Mouse (Mus musculus) layer of hippocampus, postnatal 25 days (tissue): Measurements from ENCODE around the gene Syce1l. TPM values are rescaled to one million over a fixed set of nuclear protein-coding genes. Genes with fewer than 3 reads are reported as not detected.

Source experiments
- DNase-seq, 2 experiments: peaks; one replicate each; pipeline ENCODE4 v3.0.0; 2022; ENCODE audit warnings: mixed read lengths in 2 of 2, low spot score in 1 of 2; ENCODE audit errors: extremely low spot score in 1 of 2
- total RNA-seq, 2 experiments: library from RNA; stranded (reverse); gene quantifications; 2 replicates each; pipeline ENCODE4 v1.2.3; 2021

The Syce1l gene
- total RNA-seq, 2 experiments from 2014 or later = 0.37 TPM; not detected in 1

DNA sequence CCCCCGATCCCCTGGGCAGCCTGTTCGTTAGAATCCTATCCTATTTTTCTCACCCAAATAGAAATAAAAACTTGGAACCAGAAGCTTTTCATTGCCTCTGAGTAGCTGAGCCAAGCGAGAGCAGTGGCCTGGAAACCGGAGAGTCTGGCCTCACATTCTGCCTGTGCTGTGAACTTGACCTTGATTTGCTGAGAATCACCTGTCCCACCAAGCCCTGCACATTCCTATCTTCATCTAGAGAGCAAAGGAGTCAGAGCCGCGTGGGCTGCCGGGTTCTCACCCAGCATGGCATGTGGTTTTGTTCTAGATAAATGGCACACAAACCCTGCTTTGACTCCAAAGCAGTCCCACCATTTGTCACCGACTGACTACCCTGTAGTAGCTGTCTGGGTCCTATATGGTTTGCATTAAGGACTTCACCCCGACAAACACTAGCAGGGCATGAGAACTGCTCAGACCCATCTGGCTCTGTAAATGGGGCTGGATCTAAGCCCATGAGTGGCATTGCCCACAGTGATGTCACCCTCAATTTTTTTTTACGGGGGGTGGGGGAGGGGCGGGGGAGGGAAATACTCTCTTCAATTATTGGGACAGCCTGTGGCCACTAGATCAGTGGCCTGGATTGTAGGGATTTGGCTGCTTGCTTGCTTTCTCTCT lies 29.7 kb downstream of the Syce1l start:
- no peak for DNase-seq

DNA sequence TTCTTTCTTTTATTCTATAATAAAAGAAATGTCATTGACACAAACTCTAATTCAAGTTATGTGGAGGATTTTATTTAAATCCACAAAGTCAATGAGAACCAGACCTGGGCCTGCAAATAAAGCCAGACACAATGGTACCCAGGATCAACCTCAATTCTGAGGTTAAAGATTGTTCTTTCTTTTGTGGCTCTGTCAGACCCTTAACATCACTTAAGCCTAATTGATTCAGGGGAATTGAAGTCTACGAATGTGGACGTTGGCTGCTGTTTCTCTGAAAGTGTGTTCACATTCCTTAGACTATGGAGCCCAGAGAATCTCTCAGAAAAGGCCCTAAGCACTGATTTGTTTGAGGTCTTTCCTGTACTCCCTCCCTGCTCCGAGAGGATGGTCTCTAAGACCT lies 30.3 kb downstream of the Syce1l start:
- no peak for DNase-seq

DNA sequence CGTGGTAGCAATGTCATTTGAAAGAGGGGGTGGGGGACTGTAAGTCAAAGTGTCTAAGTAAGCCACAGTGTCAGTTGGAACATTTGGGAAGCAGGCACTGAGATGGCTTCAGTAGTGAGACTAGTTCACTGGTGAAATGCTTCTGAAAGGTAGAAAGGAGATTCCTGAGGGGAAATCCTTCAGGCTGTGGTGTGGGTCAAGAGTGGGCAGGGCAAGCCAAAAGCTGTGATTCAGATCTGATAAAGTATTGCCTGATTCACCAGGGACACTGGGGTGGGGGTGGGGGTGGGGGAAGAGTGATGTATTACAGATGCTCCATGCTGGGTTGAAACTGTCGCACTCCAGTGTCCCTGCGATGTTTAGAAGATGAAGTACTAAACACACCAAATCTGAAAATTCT lies 31.6 kb downstream of the Syce1l start:
- DNase-seq = no peak

DNA sequence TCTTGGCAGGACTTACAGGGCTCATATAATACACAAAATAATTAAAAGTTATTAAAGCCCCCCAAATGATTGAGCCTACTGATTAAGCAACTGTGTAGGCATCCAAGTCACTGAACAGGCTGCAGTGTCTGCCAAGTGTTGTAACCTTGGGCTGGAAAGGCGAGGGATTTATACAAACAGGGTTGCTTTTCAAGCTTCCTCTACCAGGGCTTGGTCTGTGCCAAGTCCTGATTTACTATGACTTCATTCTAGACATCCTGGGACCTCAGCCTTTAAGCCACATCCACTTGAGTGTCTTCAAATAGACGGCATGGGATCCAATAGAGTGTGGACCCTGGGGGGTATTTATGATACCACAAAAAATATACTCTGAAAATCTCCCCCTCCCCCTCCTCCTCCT lies 32.3 kb downstream of the Syce1l start:
- no peak for DNase-seq

DNA sequence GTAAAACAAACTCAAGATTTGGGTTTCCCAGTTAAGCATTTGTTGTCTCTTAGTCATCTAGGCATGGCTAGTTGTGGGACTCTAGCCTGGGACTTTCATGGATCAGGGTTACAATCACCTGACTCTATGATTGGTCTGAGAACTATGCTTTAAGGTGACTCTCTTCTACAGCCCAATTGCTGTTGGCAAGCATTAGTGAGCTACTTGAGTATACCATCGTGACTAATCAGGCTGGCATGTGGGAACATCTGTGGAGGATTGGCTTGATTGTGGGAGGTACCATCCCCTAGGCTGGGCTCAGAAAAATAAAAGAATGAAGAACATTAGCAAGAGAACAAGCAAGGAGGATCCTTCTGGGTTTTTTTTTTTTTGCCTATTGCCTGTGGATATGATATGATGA lies 33.8 kb downstream of the Syce1l start:
- DNase-seq = no peak

DNA sequence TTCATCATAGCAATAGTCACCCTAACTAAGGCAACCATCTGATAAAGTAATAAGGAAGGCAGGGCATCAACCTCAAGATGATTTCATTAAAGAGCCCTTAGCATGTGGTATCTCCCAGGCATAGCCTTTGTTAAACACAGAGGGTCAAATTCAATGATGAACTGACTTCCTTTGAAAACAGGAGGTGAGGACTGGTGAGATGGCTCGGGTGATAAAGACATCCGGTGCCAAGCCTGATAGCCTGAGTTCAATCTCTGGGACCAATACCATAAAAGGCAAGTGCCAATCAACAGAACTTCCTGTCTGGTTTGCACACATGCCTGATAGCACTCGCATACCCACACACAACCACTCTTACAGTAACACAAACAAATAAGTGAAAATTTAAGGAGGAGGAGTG lies 36.3 kb downstream of the Syce1l start:
- DNase-seq = no peak

DNA sequence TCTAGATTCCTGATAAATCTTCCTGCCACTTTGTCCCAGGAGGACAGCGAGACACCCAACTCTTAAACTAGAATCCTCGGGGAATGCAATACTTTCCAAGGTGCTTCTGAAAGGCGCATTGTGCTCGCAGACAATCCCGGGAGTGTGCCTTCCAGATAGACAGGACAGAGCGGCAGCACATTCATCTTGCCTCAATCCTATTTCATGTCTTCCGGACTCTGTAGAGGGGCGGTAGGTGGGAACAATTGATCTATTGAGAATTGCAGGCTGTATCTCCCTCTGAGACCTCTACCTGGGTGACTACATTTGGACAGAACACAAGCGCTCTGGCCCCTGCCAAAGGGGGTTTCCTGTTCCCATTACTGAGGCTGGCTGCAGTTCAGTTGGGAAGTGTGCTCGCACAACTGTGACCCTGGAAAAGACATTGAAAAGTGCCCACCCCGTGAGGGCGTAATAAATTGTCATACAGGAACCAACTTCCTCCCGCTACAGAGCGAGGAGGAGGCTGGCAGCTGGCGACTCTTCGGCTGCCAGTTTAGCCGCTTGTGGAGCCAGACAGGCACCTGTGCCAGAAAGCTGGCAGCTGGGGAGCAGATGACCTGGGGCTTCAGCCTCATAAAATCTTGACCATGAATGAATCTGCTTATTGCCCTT lies 45.0 kb downstream of the Syce1l start:
- no peak for DNase-seq

DNA sequence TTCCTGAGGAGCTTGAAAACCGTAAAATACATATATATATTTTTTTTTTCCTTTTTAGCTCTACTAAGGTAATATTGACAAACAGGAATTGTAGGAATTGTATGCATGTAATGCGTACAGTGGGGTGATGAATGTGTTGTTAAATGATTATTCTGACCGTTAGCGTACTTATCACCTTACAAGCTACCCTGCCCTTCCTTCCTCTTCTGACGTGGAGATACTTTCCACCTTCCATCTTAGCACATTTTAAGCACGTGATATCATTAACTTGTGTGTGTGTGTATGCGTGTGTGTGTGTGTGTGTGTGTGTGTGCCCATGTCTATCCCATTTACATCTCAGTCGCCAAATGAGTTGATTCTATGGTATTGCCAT lies 45.5 kb downstream of the Syce1l start:
- DNase-seq = no peak

DNA sequence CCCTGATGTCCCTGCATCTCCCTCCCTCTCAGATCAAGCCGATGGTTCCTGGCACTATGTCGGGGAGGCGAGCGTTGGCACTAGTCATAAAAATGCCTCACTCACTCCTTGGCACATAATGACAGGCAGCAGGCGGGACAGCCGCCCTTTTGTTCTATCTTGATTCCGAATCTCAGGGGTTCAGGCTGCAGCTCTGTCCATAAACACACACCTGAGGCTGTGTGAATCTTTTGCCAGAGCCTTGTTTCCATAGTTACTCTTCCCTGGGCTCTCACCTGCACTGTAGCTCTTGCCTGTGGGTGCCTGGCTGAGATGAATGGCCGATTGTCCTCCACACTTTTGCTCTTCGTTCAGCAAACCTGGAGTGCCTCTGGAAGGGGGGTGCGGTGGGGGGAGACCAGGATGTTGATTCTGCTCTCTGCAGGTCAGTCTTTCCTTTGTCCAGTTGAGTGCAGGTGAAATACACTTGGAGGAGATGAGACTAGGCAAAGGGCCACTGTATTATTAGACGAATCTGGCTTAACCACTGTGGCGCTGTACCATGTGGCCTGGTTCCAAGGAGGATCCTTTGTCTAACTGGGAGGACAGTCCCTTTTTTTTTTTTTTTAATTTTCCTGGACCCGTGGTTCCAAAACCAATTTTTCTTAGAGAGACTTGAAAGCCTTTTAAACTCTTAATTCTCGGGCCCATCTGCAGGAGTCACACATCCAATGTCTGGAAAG lies 48.8 kb downstream of the Syce1l start:
- no peak for DNase-seq

DNA sequence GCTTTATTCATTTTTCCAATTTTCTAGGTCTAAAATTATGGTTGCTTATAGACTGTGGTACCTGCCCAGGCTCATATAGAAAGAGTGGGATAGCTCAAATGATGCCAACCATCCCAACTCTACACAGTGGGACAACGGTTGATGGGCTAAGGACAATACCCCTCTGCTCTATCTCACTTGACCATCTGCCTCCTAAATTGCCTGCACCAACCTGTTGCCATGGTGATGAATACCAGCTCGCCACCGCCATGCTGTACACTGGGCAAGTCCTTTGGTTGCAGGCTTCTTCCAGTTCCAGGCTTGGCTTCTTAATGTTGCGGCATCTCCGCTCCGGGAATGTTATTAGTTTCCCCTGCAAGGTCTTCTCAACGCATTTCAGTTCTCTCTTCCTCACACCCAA lies 62.0 kb downstream of the Syce1l start:
- no peak for DNase-seq

Other genes with a start within 250 kb of the Syce1l start
- gene Mon1b, start 7.6 kb upstream of the Syce1l start, total RNA-seq = 10 to 100 TPM; 25.8 to 26.1 TPM
- 1 to 10 TPM; 2.5 to 3.0 TPM for gene Adamts18, start 205.5 kb downstream of the Syce1l start, total RNA-seq